Mouse (Mus musculus): ENCODE data around the gene Cyp4f17.

DNA sequence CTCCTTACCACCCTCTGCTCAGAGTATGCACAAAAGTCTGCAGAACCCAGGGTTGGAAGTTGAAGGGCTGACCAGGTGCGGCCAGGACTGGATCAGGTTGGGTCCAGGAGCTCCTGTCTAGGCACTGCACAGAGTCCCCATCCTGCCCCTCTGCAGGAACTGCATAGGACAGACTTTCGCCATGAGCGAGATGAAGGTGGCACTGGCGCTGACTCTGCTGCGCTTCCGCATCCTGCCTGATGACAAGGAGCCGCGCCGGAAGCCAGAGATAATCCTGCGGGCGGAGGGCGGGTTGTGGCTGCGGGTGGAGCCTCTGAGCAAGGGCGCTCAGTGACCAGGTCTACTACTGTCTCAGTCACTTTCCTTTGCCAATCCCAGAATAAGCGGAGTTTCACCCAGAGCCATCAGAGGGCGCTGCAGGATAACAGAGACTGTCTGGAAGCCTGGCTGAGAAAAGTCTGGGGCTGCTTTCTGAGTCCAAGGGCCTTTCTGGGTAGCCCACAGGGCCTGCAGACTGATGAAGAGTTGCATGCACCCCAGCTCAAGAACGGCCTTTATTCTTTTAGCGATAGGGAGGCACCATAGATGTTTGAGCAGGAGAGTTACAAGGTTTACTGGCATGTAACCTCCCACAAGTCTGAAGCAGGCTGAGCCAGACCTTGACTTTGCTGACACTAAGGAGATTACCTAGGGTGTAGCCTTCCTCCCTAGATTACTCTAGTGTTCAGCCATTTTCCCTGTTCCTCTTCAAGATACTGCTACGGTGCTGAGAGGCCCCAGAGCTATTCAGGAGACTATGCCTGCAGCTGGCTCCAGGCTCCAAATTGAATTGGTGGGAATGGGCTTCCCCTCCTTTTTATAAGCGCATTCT, 45.3 kb downstream of the Cyp4f17 start:
- no peak for TF ChIP-seq POLR2A (IDR thresholded peaks at IDR 0.05; ENCODE audit: control insufficient read depth, extremely low read depth, insufficient read depth, low read length, poor library complexity)
- peak; percentile 55; the same call in 1 of the 2 replicates for TF ChIP-seq CTCF (IDR thresholded peaks at IDR 0.05; ENCODE audit: borderline replicate concordance, control insufficient read depth, extremely low read depth, insufficient read depth, low read length, poor library complexity)

All from thymus, adult 2 months (tissue).